Mouse (Mus musculus) midbrain, postnatal 0 days (tissue): Measurements from ENCODE around the gene Surf1. TPM values are rescaled to one million over a fixed set of nuclear protein-coding genes. Genes with fewer than 3 reads are reported as not detected.
"Not testable (repeated sequence)": the region's sequence is repeated elsewhere in the genome, so short reads cannot be mapped to it uniquely, and the experiment has no call there.

ENCODE experiments used
- ATAC-seq: fragments of 200-750 bp; cut with Nextera tagmentation; 2 replicates; pipeline ENCODE4 v1.8.0; 2017; ENCODE audit warnings: moderate number of reproducible peaks, mild to moderate bottlenecking, moderate TSS enrichment, moderate library complexity; ENCODE audit not compliant: low FRiP score
- DNase-seq: peaks from one replicate; pipeline ENCODE4 v3.0.0-alpha.2; 2015; ENCODE audit warnings: low spot score
- H3K27ac ChIP-seq: fragments of 300-500 bp; sonication (generic); 2 replicates; pipeline ENCODE4 v1.5.1; 2014; ENCODE audit warnings: low read depth, mild to moderate bottlenecking, low read length, mixed read lengths
- H3K27me3 ChIP-seq: fragments of 300-500 bp; sonication (generic); 2 replicates; pipeline ENCODE4 v1.6.1; 2014; ENCODE audit warnings: low read length, control low read depth, mixed read lengths; ENCODE audit not compliant: insufficient read depth
- H3K36me3 ChIP-seq: fragments of 300-500 bp; sonication (generic); 2 replicates; pipeline ENCODE4 v1.6.1; 2014; ENCODE audit warnings: low read length, control low read depth, mixed read lengths; ENCODE audit not compliant: insufficient read depth
- H3K4me1 ChIP-seq: fragments of 300-500 bp; sonication (generic); 2 replicates; pipeline ENCODE4 v1.6.1; 2014; ENCODE audit warnings: mild to moderate bottlenecking, control low read depth, antibody characterized with exemption, low read length, mixed read lengths; ENCODE audit not compliant: insufficient read depth
- H3K4me2 ChIP-seq: fragments of 300-500 bp; sonication (generic); 2 replicates; pipeline ENCODE4 v1.6.1; 2014; ENCODE audit warnings: low read depth, mild to moderate bottlenecking, low read length, mixed read lengths; ENCODE audit not compliant: poor library complexity, severe bottlenecking
- H3K4me3 ChIP-seq: fragments of 300-500 bp; sonication (generic); 2 replicates; pipeline ENCODE4 v1.5.1; 2014; ENCODE audit warnings: low read depth, mild to moderate bottlenecking, low read length, moderate library complexity
- H3K9ac ChIP-seq: fragments of 300-500 bp; sonication (generic); replicated peaks from 2 replicates; pipeline ENCODE4 v1.6.1; 2014; ENCODE audit warnings: mild to moderate bottlenecking, low read length, moderate library complexity, mixed read lengths; ENCODE audit not compliant: poor library complexity, severe bottlenecking
- H3K9me3 ChIP-seq: fragments of 300-500 bp; sonication (generic); 2 replicates; pipeline ENCODE4 v1.6.1; 2016; ENCODE audit warnings: low read length, control low read depth
- CTCF ChIP-seq: IDR thresholded peaks from 2 replicates; pipeline ENCODE4 v1.5.1; 2016; ENCODE audit warnings: antibody characterized with exemption, mild to moderate bottlenecking
- WGBS: fragments of 180-500 bp; shearing (Covaris S2); extraction: QIAGEN DNeasy Blood & Tissue Kit; methylation state at CpG from one replicate; pipeline ENCODE4 v1.1.7; 2014; 5-methylcytosine and 5-hydroxymethylcytosine counted together
- polyA plus RNA-seq: library from polyadenylated mRNA; unstranded; fragments of >200 nt; fragmentation: Nextera tagmentation; extraction: Ambion mirVana; gene quantifications from 2 replicates; pipeline ENCODE4 v1.2.1, GENCODE M21; 2015
- total RNA-seq: library from RNA; depleted of rRNA; stranded (reverse); fragments of >200 nt; gene quantifications from 2 replicates; pipeline ENCODE4 v1.2.3, GENCODE M21; 2014; rRNA removed

Gene Surf1
- total and polyA plus RNA-seq, 2 experiments from 2014 or later, result 59.7 to 112 TPM

GRCm38 (mm10) chr2:26895898-26896297 is 20.4 kb downstream of the Surf1 start:
- Histone ChIP-seq H3K4me1 (no peaks in the 10 kb centered on the region), H3K4me2 (no peak overlapping the region), H3K36me3 (peaks cover 44% of the 10 kb centered on the region), H3K4me3 (no peak overlapping the region), H3K27me3 (no peaks in the 10 kb centered on the region), H3K9ac (no peak overlapping the region), H3K9me3 (no peaks in the 10 kb centered on the region), H3K27ac (no peak overlapping the region)
- ATAC-seq (no peak), DNase-seq (no peak)
- TF ChIP-seq CTCF, result peak; percentile 37; the same call in 1 of the 2 replicates
- WGBS, result 92% methylated on average over 4 of the region's 4 CpGs

GRCm38 (mm10) chr2:26886170-26886569 is 30.2 kb downstream of the Surf1 start:
- not testable (repeated sequence) for ATAC-seq, H3K4me3 ChIP-seq, H3K4me2 ChIP-seq, H3K27ac ChIP-seq, H3K4me1 ChIP-seq, H3K9me3 ChIP-seq, DNase-seq, H3K9ac ChIP-seq, H3K27me3 ChIP-seq
- WGBS, result 47% methylated on average over 4 of the region's 4 CpGs
- peaks cover 15% of the 10 kb centered on the region for H3K36me3 ChIP-seq

- H3K9ac ChIP-seq, H3K36me3 ChIP-seq, H3K4me2 ChIP-seq, H3K9me3 ChIP-seq, ATAC-seq, H3K4me3 ChIP-seq, H3K27me3 ChIP-seq, H3K27ac ChIP-seq, DNase-seq, H3K4me1 ChIP-seq: not testable (repeated sequence)
- 82% methylated on average over 2 of the region's 2 CpGs for WGBS
These were observed 30.8 kb downstream of the Surf1 start for GRCm38 (mm10) chr2:26885541-26885940.

GRCm38 (mm10) chr2:26878571-26878970 is 37.8 kb downstream of the Surf1 start:
- Histone ChIP-seq H3K4me1 (no peaks in the 10 kb centered on the region), H3K36me3 (no peaks in the 10 kb centered on the region), H3K9ac (no peak overlapping the region), H3K4me2 (no peak overlapping the region), H3K4me3 (no peak overlapping the region), H3K9me3 (no peaks in the 10 kb centered on the region), H3K27me3 (no peaks in the 10 kb centered on the region), H3K27ac (no peak overlapping the region)
- TF ChIP-seq CTCF, result no peak
- DNase-seq, result no peak
- no peak for ATAC-seq

GRCm38 (mm10) chr2:26870666-26871065 is 45.7 kb downstream of the Surf1 start:
- H3K27me3 ChIP-seq, result no peaks in the 10 kb centered on the region
- H3K27ac ChIP-seq, result no peak overlapping the region

GRCm38 (mm10) chr2:26864879-26865278 is 51.5 kb downstream of the Surf1 start, which contains the start of gene Abo:
TSS of gene Abo (minus strand) at chr2:26864979.
- H3K36me3 ChIP-seq, result no peaks in the 10 kb centered on the region
- no peak for DNase-seq
- no peak for TF ChIP-seq CTCF

More at GRCm38 (mm10) chr2:26870666-26871065, 45.7 kb downstream of the Surf1 start:
- H3K9me3 ChIP-seq, result no peaks in the 10 kb centered on the region
- no peak for DNase-seq
- H3K4me3 ChIP-seq, result no peak overlapping the region
- H3K36me3 ChIP-seq, result no peaks in the 10 kb centered on the region
- ATAC-seq, result no peak
- H3K9ac ChIP-seq, result no peak overlapping the region
- 73% methylated on average over 6 of the region's 6 CpGs for WGBS
- H3K4me2 ChIP-seq, result no peak overlapping the region
- no peaks in the 10 kb centered on the region for H3K4me1 ChIP-seq
- TF ChIP-seq CTCF, result no peak

More at GRCm38 (mm10) chr2:26864879-26865278, 51.5 kb downstream of the Surf1 start, which contains the start of gene Abo:
- no peak within 1 kb of the TSS for H3K4me2 ChIP-seq
- no peak within 1 kb of the TSS for H3K27ac ChIP-seq
- no peaks in the 10 kb centered on the region for H3K4me1 ChIP-seq
- H3K9me3 ChIP-seq, result no peaks in the 10 kb centered on the region
- WGBS, result 74% methylated on average over 3 of the region's 3 CpGs
- ATAC-seq, result no peak
- H3K9ac ChIP-seq, result no peak within 1 kb of the TSS
- H3K27me3 ChIP-seq, result no peaks in the 10 kb centered on the region
- no peak within 1 kb of the TSS for H3K4me3 ChIP-seq

Other genes starting within 250 kb of the Surf1 start
- not detected in 2 replicates for gene Lcn4, start 245.2 kb downstream of the Surf1 start, total RNA-seq
- gene Lcn4, start 245.2 kb downstream of the Surf1 start, polyA plus RNA-seq, result not detected in 2 replicates
- gene Abo, start 51.6 kb downstream of the Surf1 start, total RNA-seq, result not detected in 2 replicates
- not detected in 2 replicates for gene Abo, start 51.6 kb downstream of the Surf1 start, polyA plus RNA-seq
- 17.2 and 23.8 TPM in 2 replicates for gene Surf6, start 13.7 kb downstream of the Surf1 start, total RNA-seq
- 24.7 and 27.8 TPM in 2 replicates for gene Surf6, start 13.7 kb downstream of the Surf1 start, polyA plus RNA-seq
- gene Med22, start 5.9 kb downstream of the Surf1 start, total RNA-seq, result 106 and 119 TPM in 2 replicates
- 139 and 144 TPM in 2 replicates for gene Med22, start 5.9 kb downstream of the Surf1 start, polyA plus RNA-seq
- gene Rpl7a, start 5.8 kb downstream of the Surf1 start, total RNA-seq, result 910 and 1,034 TPM in 2 replicates
- gene Rpl7a, start 5.8 kb downstream of the Surf1 start, polyA plus RNA-seq, result 411 and 433 TPM in 2 replicates
- gene Surf2, start 163 bp downstream of the Surf1 start, total RNA-seq, result 27.5 and 30.0 TPM in 2 replicates
- 55.2 and 55.5 TPM in 2 replicates for gene Surf2, start 163 bp downstream of the Surf1 start, polyA plus RNA-seq
- gene Surf4, start 17.4 kb upstream of the Surf1 start, total RNA-seq, result 108 and 120 TPM in 2 replicates
- gene Surf4, start 17.4 kb upstream of the Surf1 start, polyA plus RNA-seq, result 101 and 102 TPM in 2 replicates
- gene Stkld1, start 17.5 kb upstream of the Surf1 start, total RNA-seq, result 0.33 TPM in 1 of 2 replicates, not detected in the other
- 0.11 and 0.17 TPM in 2 replicates for gene Stkld1, start 17.5 kb upstream of the Surf1 start, polyA plus RNA-seq
- 39.1 and 41.8 TPM in 2 replicates for gene Rexo4, start 47.9 kb upstream of the Surf1 start, total RNA-seq
- gene Rexo4, start 47.9 kb upstream of the Surf1 start, polyA plus RNA-seq, result 26.0 and 29.4 TPM in 2 replicates
- 0.38 TPM in 1 of 2 replicates, not detected in the other for gene Adamts13, start 56.9 kb upstream of the Surf1 start, total RNA-seq
- gene Adamts13, start 56.9 kb upstream of the Surf1 start, polyA plus RNA-seq, result 0.31 TPM in 1 of 2 replicates, not detected in the other
- gene Cacfd1, start 93.4 kb upstream of the Surf1 start, total RNA-seq, result 52.8 and 63.0 TPM in 2 replicates
- gene Cacfd1, start 93.4 kb upstream of the Surf1 start, polyA plus RNA-seq, result 97.1 and 98.8 TPM in 2 replicates
- 23.8 and 31.8 TPM in 2 replicates for gene Slc2a6, start 111.5 kb upstream of the Surf1 start, total RNA-seq
- gene Slc2a6, start 111.5 kb upstream of the Surf1 start, polyA plus RNA-seq, result 14.4 and 14.8 TPM in 2 replicates
- 0.16 TPM in 1 of 2 replicates, not detected in the other for gene Mymk, start 155.6 kb upstream of the Surf1 start, total RNA-seq
- gene Mymk, start 155.6 kb upstream of the Surf1 start, polyA plus RNA-seq, result 0.15 TPM in 1 of 2 replicates, not detected in the other
- gene Adamtsl2, start 162.8 kb upstream of the Surf1 start, total RNA-seq, result 14.3 and 17.0 TPM in 2 replicates
- gene Adamtsl2, start 162.8 kb upstream of the Surf1 start, polyA plus RNA-seq, result 7.3 and 9.3 TPM in 2 replicates
- gene Fam163b, start 226.0 kb upstream of the Surf1 start, total RNA-seq, result 4.9 and 8.4 TPM in 2 replicates
- gene Fam163b, start 226.0 kb upstream of the Surf1 start, polyA plus RNA-seq, result 13.0 and 13.9 TPM in 2 replicates
- 4.2 and 12.3 TPM in 2 replicates for gene Dbh, start 248.7 kb upstream of the Surf1 start, total RNA-seq
- 0.21 and 0.45 TPM in 2 replicates for gene Dbh, start 248.7 kb upstream of the Surf1 start, polyA plus RNA-seq